Mouse (Mus musculus): Measurements from ENCODE around the gene Akap11. TPM values are rescaled to one million over a fixed set of nuclear protein-coding genes. Genes with fewer than 3 reads are reported as not detected.

Akap11 gene
- polyA plus RNA-seq, 1 experiment, result 1.6 TPM

GRCm38 (mm10) chr14:78509791-78510190, 26.8 kb downstream of the Akap11 start:
- Histone ChIP-seq H3K27me3 (ENCODE audit: control insufficient read depth, insufficient read depth, low read length) (no peaks in the 10 kb centered on the region), H3K36me3 (ENCODE audit: control insufficient read depth, insufficient read depth, low read length) (peaks cover 50% of the 10 kb centered on the region), H3K27ac (ENCODE audit: insufficient read depth, low read depth, low read length) (no peak overlapping the region), H3K4me1 (ENCODE audit: control insufficient read depth, insufficient read depth, insufficient read length, low read length) (no peaks in the 10 kb centered on the region), H3K4me3 (ENCODE audit: low read depth, low read length) (no peak overlapping the region)
- 87% methylated on average over 6 of the region's 6 CpGs for WGBS
- TF ChIP-seq POLR2A (IDR thresholded peaks at IDR 0.05; ENCODE audit: low read depth, low read length), result no peak

DNA sequence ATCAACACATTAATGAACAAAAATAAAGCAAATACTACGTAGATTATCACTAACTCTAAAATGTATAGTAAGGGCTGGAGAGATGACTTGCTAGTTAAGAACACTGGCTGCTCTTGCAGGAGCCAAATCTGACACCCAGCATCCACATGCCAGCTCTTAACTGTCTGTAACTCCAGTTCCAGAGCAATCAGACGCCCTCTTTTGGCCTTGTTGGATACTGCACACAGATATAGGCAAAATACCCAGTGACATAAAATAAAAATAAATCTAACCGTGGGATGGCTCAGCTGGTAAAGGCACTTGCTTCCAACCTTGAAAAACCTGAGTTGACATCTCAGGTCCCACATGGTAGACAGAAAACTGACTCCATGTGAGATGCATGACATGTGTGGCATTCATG, 36.0 kb downstream of the Akap11 start:
- WGBS, result 77% methylated on average over 3 of the region's 3 CpGs
- no peak for TF ChIP-seq CTCF (IDR thresholded peaks at IDR 0.05; ENCODE audit: extremely low read depth, insufficient read length, insufficient replicate concordance, low read depth, low read length)
- no peak for TF ChIP-seq POLR2A (IDR thresholded peaks at IDR 0.05; ENCODE audit: low read depth, low read length)
- Histone ChIP-seq H3K27me3 (ENCODE audit: control insufficient read depth, insufficient read depth, low read length) (no peaks in the 10 kb centered on the region; the same call in 1 of the 2 replicates), H3K36me3 (ENCODE audit: control insufficient read depth, insufficient read depth, low read length) (peaks cover 21% of the 10 kb centered on the region), H3K4me1 (ENCODE audit: control insufficient read depth, insufficient read depth, insufficient read length, low read length) (no peaks in the 10 kb centered on the region), H3K4me3 (ENCODE audit: low read depth, low read length) (no peak overlapping the region), H3K27ac (ENCODE audit: insufficient read depth, low read depth, low read length) (no peak overlapping the region)

DNA sequence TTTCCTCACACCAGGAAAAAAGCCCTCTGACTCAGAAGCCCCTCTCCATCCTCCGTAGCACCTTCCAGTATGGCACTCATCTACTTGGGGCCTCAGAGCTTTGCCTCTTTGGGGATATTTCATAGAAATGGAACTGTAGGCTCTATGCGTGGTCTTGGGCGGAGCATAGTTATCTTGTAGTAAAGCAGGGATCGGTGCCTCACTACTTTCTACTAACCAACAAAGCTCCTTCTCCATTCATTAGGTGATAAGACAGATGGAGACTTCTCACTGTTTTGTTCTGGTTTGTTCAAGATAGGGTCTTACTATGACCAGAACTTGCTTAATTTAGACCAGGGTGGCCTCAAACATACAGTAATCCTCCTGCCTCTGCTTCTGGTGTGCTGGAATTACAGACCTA, 39.9 kb downstream of the Akap11 start:
- Histone ChIP-seq H3K27me3 (ENCODE audit: control insufficient read depth, insufficient read depth, low read length) (no peaks in the 10 kb centered on the region), H3K27ac (ENCODE audit: insufficient read depth, low read depth, low read length) (no peak overlapping the region), H3K4me1 (ENCODE audit: control insufficient read depth, insufficient read depth, insufficient read length, low read length) (no peaks in the 10 kb centered on the region), H3K36me3 (ENCODE audit: control insufficient read depth, insufficient read depth, low read length) (peaks cover 24% of the 10 kb centered on the region), H3K4me3 (ENCODE audit: low read depth, low read length) (no peak overlapping the region)
- WGBS, result 91% methylated on average over 4 of the region's 4 CpGs
- TF ChIP-seq POLR2A (IDR thresholded peaks at IDR 0.05; ENCODE audit: low read depth, low read length) (no peak), CTCF (IDR thresholded peaks at IDR 0.05; ENCODE audit: extremely low read depth, insufficient read length, insufficient replicate concordance, low read depth, low read length) (no peak)

- no peaks in the 10 kb centered on the region for H3K27me3 ChIP-seq (ENCODE audit: control insufficient read depth, insufficient read depth, low read length)
- 62% methylated on average over 4 of the region's 4 CpGs for WGBS
- H3K36me3 ChIP-seq (ENCODE audit: control insufficient read depth, insufficient read depth, low read length), result peaks cover 21% of the 10 kb centered on the region
- no peaks in the 10 kb centered on the region for H3K4me1 ChIP-seq (ENCODE audit: control insufficient read depth, insufficient read depth, insufficient read length, low read length)
- H3K27ac ChIP-seq (ENCODE audit: insufficient read depth, low read depth, low read length), result no peak overlapping the region
- H3K4me3 ChIP-seq (ENCODE audit: low read depth, low read length), result no peak overlapping the region
- TF ChIP-seq CTCF (IDR thresholded peaks at IDR 0.05; ENCODE audit: extremely low read depth, insufficient read length, insufficient replicate concordance, low read depth, low read length) (no peak), POLR2A (IDR thresholded peaks at IDR 0.05; ENCODE audit: low read depth, low read length) (no peak)
These were observed 41.4 kb downstream of the Akap11 start for GRCm38 (mm10) chr14:78495241-78495640.

DNA sequence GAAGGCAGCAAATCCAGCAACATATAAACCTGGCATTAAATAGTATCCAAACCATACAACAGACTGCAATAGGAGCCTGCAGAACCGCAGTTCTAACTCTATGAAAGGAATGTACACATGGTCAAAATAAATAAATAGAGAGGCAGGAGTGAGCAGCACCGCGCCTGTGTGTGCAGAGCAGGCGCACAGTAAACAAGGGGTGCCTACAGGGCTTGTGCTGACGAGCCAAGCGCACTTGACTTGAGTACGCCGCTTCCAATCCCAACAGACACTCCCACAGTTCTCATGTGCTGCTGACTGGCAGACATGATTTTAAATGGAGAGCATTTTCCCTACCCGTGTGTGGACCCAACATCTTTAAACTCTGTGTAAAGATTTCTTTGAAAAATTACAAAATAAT, 44.0 kb downstream of the Akap11 start:
- peaks cover 15% of the 10 kb centered on the region for H3K36me3 ChIP-seq (ENCODE audit: control insufficient read depth, insufficient read depth, low read length)
- H3K4me3 ChIP-seq (ENCODE audit: low read depth, low read length), result no peak overlapping the region
- H3K27me3 ChIP-seq (ENCODE audit: control insufficient read depth, insufficient read depth, low read length), result no peaks in the 10 kb centered on the region
- WGBS, result 74% methylated on average over 9 of the region's 9 CpGs
- no peak overlapping the region for H3K27ac ChIP-seq (ENCODE audit: insufficient read depth, low read depth, low read length)
- TF ChIP-seq POLR2A (IDR thresholded peaks at IDR 0.05; ENCODE audit: low read depth, low read length) (no peak), CTCF (IDR thresholded peaks at IDR 0.05; ENCODE audit: extremely low read depth, insufficient read length, insufficient replicate concordance, low read depth, low read length) (no peak)
- no peaks in the 10 kb centered on the region for H3K4me1 ChIP-seq (ENCODE audit: control insufficient read depth, insufficient read depth, insufficient read length, low read length)

- Histone ChIP-seq H3K36me3 (ENCODE audit: control insufficient read depth, insufficient read depth, low read length) (peaks cover 15% of the 10 kb centered on the region), H3K4me3 (ENCODE audit: low read depth, low read length) (no peak overlapping the region), H3K4me1 (ENCODE audit: control insufficient read depth, insufficient read depth, insufficient read length, low read length) (no peaks in the 10 kb centered on the region), H3K27me3 (ENCODE audit: control insufficient read depth, insufficient read depth, low read length) (no peaks in the 10 kb centered on the region), H3K27ac (ENCODE audit: insufficient read depth, low read depth, low read length) (no peak overlapping the region)
- TF ChIP-seq POLR2A (IDR thresholded peaks at IDR 0.05; ENCODE audit: low read depth, low read length), result no peak
- no peak for TF ChIP-seq CTCF (IDR thresholded peaks at IDR 0.05; ENCODE audit: extremely low read depth, insufficient read length, insufficient replicate concordance, low read depth, low read length)
These were observed 45.2 kb downstream of the Akap11 start for GRCm38 (mm10) chr14:78491432-78491831.

DNA sequence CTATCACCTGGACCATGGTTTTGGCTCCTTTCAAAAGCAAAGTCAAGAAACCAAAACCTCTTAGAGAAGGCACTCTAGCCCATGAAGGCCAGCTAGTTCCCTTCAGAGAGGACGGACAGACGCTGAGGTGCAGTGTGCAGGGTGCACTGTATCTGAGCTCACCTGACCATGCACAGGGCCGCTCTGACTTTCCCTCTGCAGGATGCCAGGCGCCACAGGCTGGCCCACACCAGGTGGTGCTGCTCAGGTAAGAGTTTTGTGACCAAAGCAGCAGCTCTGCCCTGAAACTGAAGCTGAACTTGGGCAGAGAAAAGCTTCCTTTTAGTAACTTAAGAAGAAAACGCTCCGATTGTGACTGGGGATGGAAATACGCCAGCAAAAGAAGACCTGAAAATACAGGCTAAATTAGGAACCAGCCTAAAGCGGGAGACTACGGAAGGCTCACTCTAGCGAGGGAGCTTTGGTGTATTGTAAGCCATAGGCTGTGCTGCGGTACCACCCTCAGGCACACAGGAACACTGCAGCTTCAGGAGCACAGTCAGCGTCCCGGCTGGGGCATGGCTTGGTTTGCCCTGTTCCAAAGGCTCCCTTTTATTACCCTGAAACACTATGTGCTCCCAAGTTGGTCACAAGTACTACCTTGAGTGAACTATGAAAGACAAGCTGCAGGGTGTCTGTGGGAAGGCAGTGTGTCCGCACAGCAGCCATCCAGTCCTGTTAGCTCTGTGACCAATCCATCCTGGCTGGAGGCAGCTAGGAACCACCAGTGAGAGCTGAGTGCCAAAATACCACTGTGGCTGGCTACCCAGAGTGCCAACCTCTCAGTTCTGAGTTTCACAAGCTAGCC, 54.0 kb downstream of the Akap11 start:
- H3K4me3 ChIP-seq (ENCODE audit: low read depth, low read length), result no peak overlapping the region
- WGBS, result 21% methylated on average over 14 of the region's 14 CpGs
- no peak overlapping the region for H3K27ac ChIP-seq (ENCODE audit: insufficient read depth, low read depth, low read length)
- H3K4me1 ChIP-seq (ENCODE audit: control insufficient read depth, insufficient read depth, insufficient read length, low read length), result no peaks in the 10 kb centered on the region
- no peaks in the 10 kb centered on the region for H3K27me3 ChIP-seq (ENCODE audit: control insufficient read depth, insufficient read depth, low read length)
- H3K36me3 ChIP-seq (ENCODE audit: control insufficient read depth, insufficient read depth, low read length), result no peaks in the 10 kb centered on the region
- TF ChIP-seq POLR2A (IDR thresholded peaks at IDR 0.05; ENCODE audit: low read depth, low read length), result no peak
- 0 out of 2 replicates have a peak, but pooled peaks have one; percentile 14 for TF ChIP-seq CTCF (IDR thresholded peaks at IDR 0.05; ENCODE audit: extremely low read depth, insufficient read length, insufficient replicate concordance, low read depth, low read length)
